Mouse (Mus musculus) lung, embryonic 14.5 days (tissue): ENCODE results near the gene Scamp5. TPM values are rescaled to one million over a fixed set of nuclear protein-coding genes. Genes with fewer than 3 reads are reported as not detected.
A peak's percentile ranks its signal among the peaks of the same experiment; 100 is the strongest.
"Not testable (repeated sequence)": the region's sequence is repeated elsewhere in the genome, so short reads cannot be mapped to it uniquely, and the experiment has no call there.

Experiments
- ATAC-seq: fragments of 200-750 bp; cut with Nextera tagmentation; 2 replicates; pipeline ENCODE4 v1.8.0; 2017; ENCODE audit warnings: mild to moderate bottlenecking, moderate TSS enrichment, moderate library complexity; ENCODE audit not compliant: insufficient read depth
- DNase-seq: peaks from one replicate; pipeline ENCODE4 v3.0.0-alpha.2; 2015
- H3K27ac ChIP-seq: fragments of 300-500 bp; sonication (generic); 2 replicates; pipeline ENCODE4 v1.5.1; 2014; ENCODE audit warnings: low read depth, mild to moderate bottlenecking, moderate library complexity
- H3K27me3 ChIP-seq: fragments of 300-500 bp; sonication (generic); 2 replicates; pipeline ENCODE4 v1.6.1; 2014; ENCODE audit warnings: low read length, control low read depth; ENCODE audit not compliant: insufficient read depth
- H3K36me3 ChIP-seq: fragments of 300-500 bp; sonication (generic); 2 replicates; pipeline ENCODE4 v1.6.1; 2014; ENCODE audit warnings: control low read depth; ENCODE audit not compliant: insufficient read depth
- H3K4me1 ChIP-seq: fragments of 300-500 bp; sonication (generic); 2 replicates; pipeline ENCODE4 v1.6.1; 2014; ENCODE audit warnings: antibody characterized with exemption, control low read depth; ENCODE audit not compliant: insufficient read depth
- H3K4me2 ChIP-seq: fragments of 300-500 bp; sonication (generic); 2 replicates; pipeline ENCODE4 v1.6.1; 2014; ENCODE audit warnings: mild to moderate bottlenecking
- H3K4me3 ChIP-seq: fragments of 300-500 bp; sonication (generic); 2 replicates; pipeline ENCODE4 v1.5.1; 2014; ENCODE audit warnings: low read depth, low read length
- H3K9ac ChIP-seq: fragments of 300-500 bp; sonication (generic); 2 replicates; pipeline ENCODE4 v1.6.1; 2014
- H3K9me3 ChIP-seq: fragments of 300-500 bp; sonication (generic); 2 replicates; pipeline ENCODE4 v1.6.1; 2016; ENCODE audit warnings: low read depth, low read length, control low read depth
- CTCF ChIP-seq: IDR thresholded peaks from 2 replicates; pipeline ENCODE4 v1.5.1; 2016; ENCODE audit warnings: antibody characterized with exemption, low read depth
- WGBS: fragments of 180-500 bp; shearing (Covaris S2); extraction: QIAGEN DNeasy Blood & Tissue Kit; methylation state at CpG from one replicate; pipeline ENCODE4 v1.1.7; 2014; 5-methylcytosine and 5-hydroxymethylcytosine counted together
- polyA plus RNA-seq: library from polyadenylated mRNA; unstranded; fragments of >200 nt; fragmentation: Nextera tagmentation; extraction: Ambion mirVana; gene quantifications from 2 replicates; pipeline ENCODE4 v1.2.1, GENCODE M21; 2014

The Scamp5 gene
- polyA plus RNA-seq, 1 experiment from 2014 or later, result 4.9 TPM

- no peak for TF ChIP-seq CTCF
- peak; percentile 33 for DNase-seq
- no peak overlapping the region for H3K9ac ChIP-seq
- no peaks in the 10 kb centered on the region for H3K9me3 ChIP-seq
- H3K27ac ChIP-seq, result no peak overlapping the region; the same call in 1 of the 2 replicates
- ATAC-seq, result no peak
- H3K4me2 ChIP-seq, result no peak overlapping the region
- 39% methylated on average over 4 of the region's 4 CpGs for WGBS
- H3K4me1 ChIP-seq, result peaks cover 18% of the 10 kb centered on the region; the same call in 1 of the 2 replicates
- no peak overlapping the region for H3K4me3 ChIP-seq
- H3K27me3 ChIP-seq, result no peaks in the 10 kb centered on the region
- no peaks in the 10 kb centered on the region for H3K36me3 ChIP-seq
These were observed 39.5 kb downstream of the Scamp5 start for GRCm38 (mm10) chr9:57428391-57428790.

GRCm38 (mm10) chr9:57427937-57428336 lies 39.9 kb downstream of the Scamp5 start:
- Histone ChIP-seq H3K9me3 (no peaks in the 10 kb centered on the region), H3K27me3 (no peaks in the 10 kb centered on the region), H3K4me2 (no peak overlapping the region), H3K4me1 (peaks cover 13% of the 10 kb centered on the region; the same call in 1 of the 2 replicates), H3K9ac (no peak overlapping the region), H3K27ac (no peak overlapping the region), H3K4me3 (no peak overlapping the region), H3K36me3 (no peaks in the 10 kb centered on the region)
- TF ChIP-seq CTCF, result no peak
- no peak for DNase-seq
- 61% methylated on average over 4 of the region's 4 CpGs for WGBS
- no peak for ATAC-seq

- H3K4me1 ChIP-seq, H3K9ac ChIP-seq, H3K36me3 ChIP-seq, H3K27ac ChIP-seq, ATAC-seq, H3K4me3 ChIP-seq, H3K9me3 ChIP-seq, H3K4me2 ChIP-seq, DNase-seq, H3K27me3 ChIP-seq: not testable (repeated sequence)
- 93% methylated on average over 4 of the region's 4 CpGs for WGBS
These were observed 40.7 kb downstream of the Scamp5 start for GRCm38 (mm10) chr9:57427123-57427522.

DNA sequence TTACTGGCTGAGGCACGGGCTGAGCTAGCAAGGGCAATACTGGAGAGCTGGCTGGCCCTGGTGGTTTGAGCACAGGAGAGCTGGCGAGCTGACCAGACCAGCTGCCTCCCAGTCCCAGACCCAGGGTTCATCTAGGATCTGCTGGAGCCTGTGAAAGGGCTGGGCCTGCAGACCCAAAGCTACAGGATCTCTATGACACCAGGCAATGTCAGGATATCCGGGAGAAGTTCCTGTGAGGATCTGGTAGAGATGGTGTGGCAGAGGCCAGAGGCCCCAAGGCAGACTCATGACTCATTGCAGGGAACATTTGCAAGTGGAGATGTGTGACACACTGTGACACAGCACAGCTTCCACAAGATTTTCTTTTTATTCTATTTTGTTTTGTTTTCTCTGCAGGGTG lies 42.7 kb downstream of the Scamp5 start:
- Histone ChIP-seq H3K4me2 (no peak overlapping the region), H3K27ac (no peak overlapping the region), H3K9me3 (no peaks in the 10 kb centered on the region), H3K9ac (no peak overlapping the region), H3K4me1 (peaks cover 25% of the 10 kb centered on the region), H3K4me3 (no peak overlapping the region), H3K27me3 (no peaks in the 10 kb centered on the region), H3K36me3 (no peaks in the 10 kb centered on the region)
- ATAC-seq (no peak), DNase-seq (peak; percentile 53)
- TF ChIP-seq CTCF, result no peak
- WGBS, result 69% methylated on average over 3 of the region's 3 CpGs

DNA sequence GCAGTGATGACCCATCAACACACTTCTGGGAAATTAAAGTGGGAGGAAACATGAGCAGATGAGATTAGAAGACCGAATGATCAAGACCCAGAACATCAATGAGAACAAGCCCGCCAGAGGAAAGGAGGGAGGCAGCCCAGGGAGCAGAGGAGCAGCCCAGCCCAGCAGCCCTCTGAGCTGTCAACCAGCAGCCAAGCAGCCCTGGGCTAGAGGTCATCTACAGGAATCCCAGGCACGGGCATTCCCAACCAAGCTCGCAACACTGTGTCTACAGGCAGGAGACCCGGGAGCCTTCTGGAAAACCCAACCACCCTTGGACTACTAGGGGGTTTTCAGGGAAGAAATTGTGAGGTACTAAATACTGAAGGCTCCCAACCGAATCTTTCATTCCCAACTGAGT lies 43.8 kb downstream of the Scamp5 start:
- no peak overlapping the region for H3K4me2 ChIP-seq
- DNase-seq (no peak), ATAC-seq (no peak)
- WGBS, result 42% methylated on average over 6 of the region's 6 CpGs
- no peak overlapping the region for H3K4me3 ChIP-seq
- peaks cover 35% of the 10 kb centered on the region for H3K4me1 ChIP-seq
- no peak overlapping the region for H3K9ac ChIP-seq
- H3K27ac ChIP-seq, result no peak overlapping the region
- 0 out of 2 replicates have a peak, but pooled peaks cover 5% of the 10 kb centered on the region for H3K36me3 ChIP-seq
- no peak for TF ChIP-seq CTCF
- H3K9me3 ChIP-seq, result no peaks in the 10 kb centered on the region
- no peaks in the 10 kb centered on the region for H3K27me3 ChIP-seq

- WGBS, result 33% methylated on average over 5 of the region's 5 CpGs
These were observed 46.2 kb downstream of the Scamp5 start for GRCm38 (mm10) chr9:57421688-57422111.

DNA sequence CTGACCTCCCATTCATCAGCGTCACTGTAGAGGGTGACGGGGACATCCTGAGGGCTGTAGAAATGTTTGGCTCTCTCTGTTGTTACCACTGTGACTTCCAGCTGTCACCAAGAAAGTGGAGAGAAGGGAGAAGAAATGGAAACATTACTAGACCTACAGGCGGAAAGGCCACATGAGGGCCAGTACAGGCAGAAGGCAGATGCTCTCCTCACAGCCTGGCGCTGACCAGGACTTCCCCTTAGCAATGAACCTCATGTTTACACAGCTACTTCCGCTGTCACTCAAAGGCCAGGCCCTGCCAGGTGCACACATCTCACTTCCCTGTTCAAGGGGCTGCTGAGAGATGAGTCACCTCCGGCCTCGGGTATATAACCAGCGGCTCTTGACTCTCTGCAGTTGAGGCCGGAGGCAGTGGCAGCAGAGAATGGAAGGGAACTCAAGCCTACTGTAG lies 46.7 kb downstream of the Scamp5 start:
- H3K4me3 ChIP-seq, result no peak overlapping the region
- H3K27ac ChIP-seq, result peak overlapping the region; percentile 93
- H3K27me3 ChIP-seq, result no peaks in the 10 kb centered on the region
- TF ChIP-seq CTCF, result peak; percentile 1; the same call in 1 of the 2 replicates
- H3K9me3 ChIP-seq, result no peaks in the 10 kb centered on the region
- no peak for DNase-seq
- ATAC-seq, result no peak; the same call in 1 of the 2 replicates
- peak overlapping the region; percentile 51 for H3K4me2 ChIP-seq
- H3K4me1 ChIP-seq, result peaks cover 27% of the 10 kb centered on the region
- 0 out of 2 replicates have a peak, but pooled peaks cover 5% of the 10 kb centered on the region for H3K36me3 ChIP-seq
- 13% methylated on average over 9 of the region's 9 CpGs for WGBS
- H3K9ac ChIP-seq, result no peak overlapping the region

More at GRCm38 (mm10) chr9:57421688-57422111, 46.2 kb downstream of the Scamp5 start:
- Histone ChIP-seq H3K4me2 (no peak overlapping the region; the same call in 1 of the 2 replicates), H3K9ac (no peak overlapping the region), H3K27me3 (no peaks in the 10 kb centered on the region), H3K9me3 (no peaks in the 10 kb centered on the region), H3K36me3 (0 out of 2 replicates have a peak, but pooled peaks cover 5% of the 10 kb centered on the region), H3K27ac (peak overlapping the region; percentile 93), H3K4me3 (no peak overlapping the region), H3K4me1 (peaks cover 27% of the 10 kb centered on the region)
- ATAC-seq (no peak), DNase-seq (no peak)
- TF ChIP-seq CTCF, result no peak
